Mouse (Mus musculus) G1E (cell line): ENCODE measurements at regions not wholly inside any gene's neighbourhood (a gene's known extent, or its start where the extent isn't known, plus 50 kb on each side); places are given as distances from the start of the nearest gene placed in this dataset.

Source experiments
- CTCF ChIP-seq: IDR thresholded peaks from 2 replicates; pipeline ENCODE4 v1.5.1; 2012; ENCODE audit warnings: low read depth, low read length, inconsistent platforms, mixed read lengths
- GATA1 ChIP-seq: IDR thresholded peaks from 2 replicates; pipeline ENCODE4 v1.6.1; 2012; ENCODE audit warnings: borderline replicate concordance, low read length, inconsistent platforms, mixed read lengths

- TF ChIP-seq CTCF (no peak), GATA1 (no peak)
These were observed 213.2 kb upstream of the Nat3 start for GRCm38 (mm10) chr8:67310494-67310893.
